Mouse (Mus musculus): ENCODE results near the gene Zc3h18.

DNA sequence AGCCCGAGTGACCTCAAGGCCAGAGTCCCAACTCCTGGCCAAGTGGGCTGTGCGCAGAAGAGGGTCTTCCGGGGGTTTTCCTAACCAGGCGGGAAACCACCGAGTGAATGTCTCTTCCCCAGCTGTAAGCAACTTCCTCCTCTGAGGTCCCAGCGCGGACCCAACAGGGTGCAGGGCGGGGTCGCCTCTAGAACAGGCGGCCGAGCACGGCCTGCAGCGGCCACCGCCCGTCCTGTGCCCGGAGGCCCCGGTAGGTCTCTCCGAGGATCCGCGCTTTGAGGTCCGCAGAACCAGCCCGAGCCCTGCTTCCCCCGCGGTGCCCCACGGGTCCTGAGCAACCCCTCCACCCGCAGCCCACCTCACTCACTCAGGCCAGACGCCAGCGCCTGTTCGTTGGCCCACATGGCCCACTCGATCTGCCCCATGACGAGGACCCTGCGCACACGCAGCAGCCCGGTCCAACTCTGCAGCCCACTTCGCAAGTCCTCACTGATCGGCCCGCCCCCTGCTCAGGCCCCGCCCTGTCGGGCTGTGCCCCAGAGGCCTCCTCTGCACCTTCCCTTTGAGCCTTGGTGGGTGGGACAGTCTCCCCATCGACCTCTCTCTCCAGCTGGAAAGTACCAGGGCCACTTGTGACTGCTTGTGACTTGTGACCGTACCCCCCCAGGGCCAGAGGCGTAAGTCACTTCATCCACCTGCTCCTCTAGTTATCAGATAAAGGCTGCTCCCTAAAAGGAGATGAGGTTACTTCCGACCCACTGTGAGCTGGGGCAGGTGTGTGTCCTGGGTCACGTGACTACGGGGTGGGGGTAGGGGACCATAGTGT lies 56.2 kb downstream of the Zc3h18 start, which contains the start of gene Cyba:
- no peak for TF ChIP-seq CTCF (IDR thresholded peaks at IDR 0.05; ENCODE audit: borderline replicate concordance, insufficient read depth, low read length)
- TF ChIP-seq POLR2A (IDR thresholded peaks at IDR 0.05; ENCODE audit: low read depth, low read length): peak; percentile 93
